Mouse (Mus musculus) left cerebral cortex, adult 8-10 months (tissue): ENCODE measurements around the gene Uba52. TPM values are rescaled to one million over a fixed set of nuclear protein-coding genes. Genes with fewer than 3 reads are reported as not detected.

Source experiments
- DNase-seq, 2 experiments: peaks; one replicate each; pipeline ENCODE4 v3.0.0; 2022; ENCODE audit warnings: low spot score in 2 of 2
- total RNA-seq, 4 experiments: library from RNA; stranded (reverse); gene quantifications; 2 replicates each; pipeline ENCODE4 v1.2.4; 2022

Uba52 gene
- total RNA-seq, result 1,000 to 10,000 TPM in 1 of 4 experiments, 100 to 1,000 TPM in 3; 847 to 1,003 (median 930) TPM

DNA sequence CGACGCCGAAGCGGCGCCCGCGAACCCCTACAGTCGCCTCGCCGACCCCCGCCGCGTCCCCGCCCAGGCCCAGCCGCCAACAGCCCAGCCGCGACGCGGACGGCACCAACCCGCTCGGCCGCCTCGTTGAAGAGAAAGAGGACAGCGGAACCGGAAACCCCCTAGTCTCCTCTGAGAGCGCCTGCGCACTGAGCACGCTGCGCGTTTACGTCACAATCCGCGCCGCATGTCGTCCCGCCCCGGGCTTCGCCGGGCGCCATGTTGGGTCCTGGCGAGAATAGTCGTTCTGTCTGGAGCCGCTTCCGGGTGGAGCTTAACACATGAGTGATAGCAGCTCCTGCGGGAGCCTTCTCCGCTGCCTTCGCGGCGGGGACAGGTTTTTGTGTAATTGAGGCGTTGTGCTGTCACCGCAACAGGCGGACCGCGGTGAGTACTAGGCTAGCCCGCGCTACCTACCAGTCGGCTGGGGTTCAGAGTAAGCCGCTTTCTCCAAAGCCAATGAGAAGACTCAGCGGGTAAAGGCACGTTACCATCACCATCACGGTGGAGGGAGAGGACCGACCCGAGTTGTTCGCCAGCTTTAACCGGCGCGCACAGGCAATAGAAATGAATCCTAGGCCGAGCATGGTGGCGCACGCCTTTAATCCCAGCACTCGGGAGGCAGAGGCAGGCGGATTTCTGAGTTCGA, at the start of gene Uba52:
Uba52 (minus strand) TSS at position 574 of the 688 bp plus-strand sequence.
- DNase-seq, result peak; percentile 93 to 96

DNA sequence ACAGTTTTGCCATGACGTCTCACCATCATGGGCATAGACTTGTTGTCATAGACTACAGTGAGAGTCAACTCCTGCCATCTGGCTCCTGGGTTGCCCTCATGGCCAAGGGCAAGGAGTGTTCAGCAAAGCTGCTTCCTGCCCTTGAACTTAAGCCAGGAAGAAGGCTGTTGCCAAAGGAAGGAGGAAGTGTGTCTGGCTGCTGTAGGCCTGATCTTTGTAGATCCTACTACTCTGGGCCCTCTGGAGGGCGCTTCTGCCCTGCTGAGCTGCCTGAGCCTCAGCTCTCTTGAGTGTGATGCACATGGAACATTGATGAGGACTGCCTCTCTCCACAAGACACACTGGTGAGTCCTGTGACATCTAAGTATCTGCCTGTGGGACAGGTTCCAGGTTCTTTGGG, 49.5 kb upstream of the Uba52 start:
- no peak for DNase-seq

DNA sequence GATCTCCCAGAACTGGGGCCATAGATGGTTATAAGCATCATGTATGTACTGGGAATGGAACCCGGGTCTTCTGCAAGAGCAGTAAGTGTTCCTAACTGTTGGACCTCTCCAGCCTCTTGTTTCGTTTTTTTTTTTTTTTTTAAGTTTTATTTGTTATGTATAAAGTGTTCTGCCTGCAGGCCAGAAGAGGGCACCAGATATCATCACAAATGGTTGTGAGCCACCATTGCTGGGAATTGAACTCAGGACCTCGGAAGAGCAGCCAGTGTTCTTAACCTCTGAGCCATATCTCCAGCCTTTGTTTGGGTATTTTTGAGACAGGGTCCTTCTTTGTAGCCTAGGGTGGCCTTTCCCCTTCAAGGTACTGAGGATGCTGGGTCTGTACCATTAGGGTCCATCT, 48.4 kb upstream of the Uba52 start:
- DNase-seq, result no peak

DNA sequence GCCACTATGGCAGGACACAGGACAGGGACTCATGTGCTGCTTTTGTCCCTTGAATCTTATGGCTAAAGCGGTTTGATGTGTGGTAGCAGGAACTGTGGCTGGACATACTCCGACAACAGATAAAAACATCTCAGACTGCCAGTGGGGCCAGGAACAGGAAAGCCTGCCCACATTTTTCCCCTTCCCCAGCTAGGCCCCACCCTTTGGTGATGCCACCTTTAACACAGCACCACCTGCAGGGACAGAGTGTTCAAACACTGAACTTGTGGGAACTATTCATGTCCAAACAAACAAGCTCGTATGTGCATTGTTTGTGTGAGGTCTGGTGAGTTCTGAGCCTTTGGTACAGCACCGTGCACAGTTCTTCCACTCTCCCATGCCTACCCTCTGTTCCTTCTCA, 47.7 kb upstream of the Uba52 start:
- DNase-seq, result no peak

DNA sequence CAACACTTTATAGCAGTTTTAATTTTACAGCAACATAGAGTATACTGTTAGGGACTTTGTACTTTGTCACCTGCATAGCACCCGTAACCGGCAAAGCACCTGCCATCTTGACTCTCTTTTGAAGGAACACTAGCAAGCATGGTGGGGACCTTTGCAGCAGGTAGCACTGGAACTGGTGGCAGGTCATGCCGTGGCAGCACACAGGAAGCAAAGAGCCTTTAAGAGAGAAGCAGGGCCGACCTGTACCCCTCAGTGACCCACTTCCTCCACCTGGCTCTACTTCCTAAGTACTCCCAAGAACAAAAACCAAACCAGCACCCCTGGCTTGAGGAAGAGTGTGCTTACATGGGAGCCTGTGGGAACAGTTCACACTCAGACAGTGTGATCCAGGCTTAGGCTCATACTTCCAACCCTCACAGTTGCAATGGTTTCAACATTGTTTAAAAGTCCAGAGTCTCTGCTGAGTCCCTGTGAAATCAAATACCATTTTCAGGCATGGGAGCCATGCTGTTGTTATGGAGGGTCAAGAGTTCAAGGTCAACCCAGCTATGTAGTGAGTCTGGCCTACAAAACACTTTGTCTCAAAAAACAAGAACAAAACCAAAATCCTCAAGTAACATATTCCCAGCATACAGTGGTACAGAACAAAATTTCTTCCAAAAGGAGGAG, 44.6 kb upstream of the Uba52 start:
- no peak for DNase-seq

DNA sequence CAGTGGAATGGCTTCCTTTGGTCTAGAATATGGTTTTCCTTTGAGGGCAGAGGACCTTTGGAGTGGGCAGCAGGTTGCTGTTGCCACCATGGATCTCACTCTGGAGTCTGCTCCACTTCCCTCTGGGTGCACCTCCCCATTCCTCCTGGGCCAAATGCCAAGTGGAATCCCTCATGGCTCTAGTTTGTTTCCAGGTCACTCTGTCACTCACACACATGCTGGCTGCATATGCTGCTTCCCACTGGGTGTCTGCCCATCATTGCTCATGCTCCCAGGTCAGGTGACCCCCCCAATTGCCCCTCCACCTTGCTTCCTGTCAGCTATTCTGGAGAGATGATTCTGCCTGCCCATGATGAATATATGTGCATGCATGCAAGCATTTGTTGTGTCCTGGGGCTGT, 43.1 kb upstream of the Uba52 start:
- DNase-seq, result no peak

DNA sequence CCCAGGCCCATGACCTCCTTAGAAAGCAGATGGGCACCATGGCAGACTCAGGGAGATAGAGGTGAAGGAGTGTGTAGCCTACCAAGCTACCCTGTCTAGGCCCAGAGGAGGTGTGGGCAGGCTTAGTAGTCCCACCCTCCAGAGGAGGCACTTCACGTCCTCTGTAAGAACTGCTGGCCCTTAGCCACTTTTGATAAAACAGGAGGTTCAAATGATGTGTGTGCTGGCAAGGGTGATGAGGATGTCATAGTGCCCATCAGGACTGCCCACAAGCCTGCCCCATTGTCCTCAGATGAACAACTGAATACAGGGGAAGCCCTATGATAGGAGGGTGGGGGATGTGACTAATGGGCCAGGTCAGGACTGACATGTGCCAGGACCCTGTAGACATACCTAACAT, 42.2 kb upstream of the Uba52 start:
- DNase-seq, result no peak

DNA sequence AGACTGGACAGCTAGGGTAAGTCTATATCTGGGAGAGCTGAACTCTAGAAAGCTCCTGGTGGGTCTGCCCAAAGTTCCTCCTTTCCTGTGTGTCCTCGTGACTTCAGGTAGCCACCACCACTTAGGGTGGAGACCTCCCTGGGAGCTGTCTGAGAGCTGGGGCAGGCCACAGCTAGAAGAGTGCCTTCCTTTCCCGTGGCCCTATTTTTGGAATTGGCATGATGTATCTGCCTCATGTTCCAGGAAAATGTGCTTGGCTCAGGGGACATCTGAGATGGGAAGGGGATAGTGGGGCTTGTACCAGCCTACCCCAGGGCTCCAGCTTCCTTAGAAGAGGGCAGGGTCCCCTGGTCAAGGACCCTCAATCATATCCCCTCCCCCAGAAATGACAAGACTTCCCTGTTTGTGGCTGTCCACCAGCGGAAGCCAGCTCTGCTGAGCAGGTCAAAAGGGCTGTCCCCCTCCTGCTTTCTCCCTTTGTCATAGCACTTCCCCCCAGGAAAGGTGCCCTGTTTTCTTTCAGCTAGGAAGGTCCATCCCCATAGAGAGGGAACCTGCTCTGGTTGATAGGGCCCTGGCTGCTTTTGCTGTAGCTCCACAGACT, 41.1 kb upstream of the Uba52 start:
- no peak for DNase-seq

DNA sequence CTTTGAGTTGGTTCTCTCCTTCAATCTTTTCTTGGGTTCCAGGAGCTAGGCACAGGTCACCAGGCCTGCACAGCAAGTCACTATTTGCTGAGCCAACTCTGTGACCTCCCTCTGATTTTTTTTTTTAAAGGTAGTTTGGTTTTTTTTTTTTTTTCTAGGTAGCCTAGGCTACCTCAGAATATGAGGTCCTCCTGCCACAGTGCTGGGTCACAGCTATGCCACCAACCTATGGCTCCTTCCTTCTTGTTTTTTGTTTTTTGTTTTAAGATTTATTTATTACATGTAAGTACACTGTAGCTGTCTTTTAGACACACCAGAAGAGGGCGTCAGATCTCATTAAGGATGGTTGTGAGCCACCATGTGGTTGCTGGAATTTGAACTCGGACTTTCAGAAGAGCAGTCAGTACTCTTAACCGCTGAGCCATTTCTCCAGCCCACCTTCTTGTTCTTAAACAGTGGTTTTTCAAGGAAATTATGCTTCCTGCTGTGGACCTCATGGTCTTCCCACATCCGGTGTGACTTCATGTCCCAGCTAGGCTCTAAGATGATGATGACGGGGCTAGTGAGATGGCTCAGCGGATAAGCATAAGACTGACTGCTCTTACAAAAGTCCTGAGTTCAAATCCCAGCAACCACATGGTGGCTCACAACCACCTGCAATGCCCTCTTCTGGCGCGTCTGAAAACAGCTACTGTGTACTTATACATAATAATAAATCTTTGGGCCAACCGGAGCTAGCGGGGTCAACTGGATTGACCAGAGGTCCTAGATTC, 39.0 kb upstream of the Uba52 start:
- DNase-seq, result no peak

DNA sequence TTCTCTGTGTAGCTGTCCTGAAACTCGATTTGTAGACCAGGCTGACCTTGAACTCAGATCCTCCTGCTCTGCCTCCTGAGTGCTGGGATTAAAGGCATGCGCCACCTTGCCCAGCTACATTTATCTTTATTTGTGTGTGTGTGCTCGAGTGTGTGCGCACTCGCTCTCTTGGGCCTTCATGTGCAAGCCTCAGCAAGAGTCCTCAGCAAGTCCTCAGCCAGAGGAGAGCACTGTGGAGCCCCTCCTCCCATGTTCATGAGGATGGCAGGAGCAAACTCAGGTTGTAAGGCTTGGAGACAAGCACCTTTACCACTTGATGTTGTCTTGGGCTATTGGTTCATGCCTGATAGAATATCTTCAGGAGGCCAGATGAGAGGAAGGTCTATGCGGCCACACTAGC, 37.2 kb upstream of the Uba52 start:
- DNase-seq, result no peak

DNA sequence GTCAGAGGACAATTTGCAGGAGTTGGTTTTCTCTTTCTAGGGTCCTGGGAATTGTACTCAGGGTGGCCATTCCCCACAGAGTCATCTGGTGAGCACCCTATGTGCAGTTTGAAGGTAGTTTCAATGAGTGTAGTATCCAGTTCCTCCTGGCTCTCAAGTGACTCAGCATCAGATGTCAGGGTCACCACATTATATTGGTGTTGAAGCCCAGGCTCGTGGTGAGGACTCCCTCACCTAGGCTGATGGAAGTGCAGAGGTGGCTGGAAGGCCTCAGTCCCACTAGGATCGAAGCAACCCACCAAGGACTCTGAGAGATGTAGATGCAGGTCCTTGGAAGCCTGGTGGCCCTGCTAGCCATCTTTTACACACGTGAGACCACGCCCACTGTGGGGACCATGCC, 35.8 kb upstream of the Uba52 start:
- DNase-seq, result no peak

DNA sequence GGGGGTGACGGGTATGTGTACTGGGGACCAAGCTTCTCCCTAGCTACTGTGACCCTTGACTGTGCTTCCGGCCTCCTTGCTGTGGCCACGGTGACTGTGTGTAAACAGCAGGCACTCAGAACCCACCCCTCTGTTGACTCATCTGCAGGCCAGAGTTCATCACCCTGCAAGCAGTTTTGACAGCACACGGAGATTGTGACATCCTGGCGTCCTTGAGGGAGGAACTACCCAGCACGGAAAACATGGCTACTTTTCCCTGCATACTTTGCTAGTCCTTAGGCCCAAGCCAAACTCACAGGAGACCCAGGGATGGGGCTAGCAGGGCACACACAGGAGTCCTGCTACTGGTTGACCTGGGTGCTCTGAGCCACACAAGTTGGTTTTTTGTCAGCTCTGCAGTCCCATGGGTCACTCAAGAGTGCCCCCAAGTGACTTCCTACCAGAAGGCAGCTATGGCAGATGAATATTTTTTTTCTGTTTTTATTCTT, 33.6 kb upstream of the Uba52 start:
- DNase-seq, result no peak

DNA sequence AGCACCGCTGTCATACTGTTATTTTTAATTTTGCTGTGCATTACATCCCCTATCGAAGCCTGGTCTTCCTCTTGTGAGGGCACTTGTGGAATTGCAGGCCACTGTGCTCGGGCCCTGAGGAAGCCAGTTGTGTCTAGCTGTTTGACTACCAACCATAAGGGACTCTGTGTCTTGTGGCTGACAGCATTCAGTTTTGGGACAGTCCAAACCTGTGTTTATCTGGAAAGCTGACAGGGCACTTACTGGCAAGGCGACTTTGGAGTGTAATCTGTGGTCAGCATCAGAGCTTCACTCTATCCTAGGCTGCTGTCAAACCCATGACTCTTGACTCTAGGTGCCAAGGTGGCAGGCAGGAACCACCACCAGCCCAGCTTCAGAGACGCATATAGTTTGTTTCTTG, 30.5 kb upstream of the Uba52 start:
- DNase-seq, result no peak

DNA sequence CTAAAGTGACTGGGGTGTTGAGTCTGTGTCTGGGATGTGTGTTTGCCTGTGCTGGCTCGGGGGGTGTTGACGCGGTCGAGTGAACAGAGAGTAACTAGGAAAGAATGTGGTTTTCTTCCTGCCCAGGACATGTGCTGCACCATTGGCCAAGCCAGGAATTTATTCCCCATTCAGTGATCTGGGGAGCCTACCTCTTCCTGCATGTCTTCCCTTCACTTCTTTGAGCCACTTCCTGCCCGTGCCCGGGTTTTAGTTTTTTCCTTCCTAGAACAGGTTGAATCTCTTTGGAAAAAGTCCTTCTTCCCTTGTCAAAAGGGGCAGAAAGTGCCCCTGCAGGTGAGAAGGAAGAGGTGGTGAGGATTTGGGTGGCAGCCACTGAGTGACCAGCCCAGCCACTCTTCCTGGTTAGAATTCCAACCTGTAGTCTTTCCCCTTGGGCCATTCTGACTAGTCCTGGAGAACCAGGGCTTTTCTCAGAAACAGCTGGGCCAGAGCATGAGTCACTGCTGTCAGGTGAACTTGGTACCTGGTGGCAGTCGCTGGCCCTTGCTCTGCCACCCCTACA, 30.0 kb upstream of the Uba52 start:
- no peak for DNase-seq

DNA sequence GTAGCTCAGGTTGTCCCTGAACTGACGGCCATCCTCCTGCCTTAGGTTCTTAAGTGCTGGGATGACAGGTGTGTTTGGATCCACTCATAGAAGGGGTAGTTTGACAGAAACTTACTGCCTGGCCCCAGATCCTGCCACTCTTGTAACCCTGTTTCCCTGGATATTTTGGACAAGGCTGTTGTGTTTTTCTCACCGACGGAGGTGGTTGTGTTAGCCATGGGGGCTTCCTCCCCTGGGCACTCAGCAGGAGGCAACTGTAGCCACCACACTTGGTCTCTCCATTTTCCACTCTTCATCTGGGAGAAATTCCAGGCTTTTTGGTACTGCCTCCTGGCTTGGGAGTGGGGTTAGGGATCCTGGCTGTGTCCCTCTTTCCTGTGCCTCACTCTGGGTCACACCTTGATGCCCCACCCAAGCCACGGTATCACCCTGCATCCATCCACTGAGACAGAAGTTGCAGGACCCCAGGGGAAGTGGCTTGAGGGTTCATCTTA, 29.5 kb upstream of the Uba52 start:
- no peak for DNase-seq

DNA sequence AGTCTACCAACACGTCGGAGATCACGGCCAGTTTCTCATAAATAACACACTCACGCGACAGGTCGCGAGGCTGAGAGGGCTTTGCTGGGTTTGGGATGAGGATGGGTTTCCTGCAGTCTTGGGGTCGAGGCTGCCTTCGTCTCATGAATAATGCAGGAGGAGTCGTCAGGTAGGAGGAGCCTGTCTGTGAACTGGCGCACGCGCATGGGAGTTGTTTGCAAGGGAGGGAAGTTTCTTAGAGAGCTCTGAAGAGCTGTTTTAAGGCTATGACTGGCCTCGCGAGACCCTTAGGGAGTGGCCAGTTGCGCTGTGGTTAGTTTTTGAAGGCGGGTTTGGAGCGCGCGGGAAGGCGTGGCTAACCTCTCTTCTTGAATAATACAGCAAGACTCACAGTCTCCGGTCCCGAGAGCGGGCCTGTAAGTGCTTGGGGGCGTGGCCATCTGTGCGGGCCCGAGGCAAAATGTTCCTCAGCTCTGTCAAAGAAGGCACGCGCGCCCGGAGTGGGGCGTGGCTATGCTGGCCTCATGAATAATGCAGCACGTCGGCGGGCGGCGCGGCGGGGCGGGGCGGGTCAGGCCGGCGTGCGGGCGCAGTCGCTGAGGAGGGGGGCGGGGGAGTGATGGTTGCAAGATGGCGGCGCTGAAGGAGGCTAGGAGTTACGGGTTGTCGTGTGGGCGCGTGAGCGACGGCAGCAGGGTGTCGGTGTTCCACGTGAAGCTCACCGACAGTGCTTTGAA, 28.6 kb upstream of the Uba52 start, which contains the start of gene Ell:
Ell (plus strand) TSS at position 381 of the 737 bp plus-strand sequence.
- peak; percentile 99 to 100 for DNase-seq

DNA sequence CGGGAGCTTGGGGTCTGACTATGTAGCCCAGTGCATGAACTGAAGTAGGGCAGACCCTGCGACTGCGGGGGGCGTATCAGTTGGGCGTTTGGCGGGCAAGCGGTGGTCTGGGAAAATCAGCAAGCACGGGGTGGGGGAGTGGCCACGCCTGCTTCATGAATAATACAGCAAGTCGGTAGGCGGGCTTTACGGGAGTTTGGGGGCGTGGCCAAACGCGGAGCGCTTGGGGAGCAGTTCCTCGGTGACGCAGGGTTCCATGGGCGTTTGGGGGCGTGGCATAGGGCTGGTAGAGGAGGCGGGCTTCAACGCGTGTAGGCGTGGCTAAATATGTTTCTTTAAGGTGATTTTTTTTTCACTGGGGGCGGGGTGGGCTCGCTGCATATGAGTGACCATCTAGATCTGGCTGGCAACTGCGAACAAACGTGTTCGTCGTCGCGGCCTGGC, 28.1 kb upstream of the Uba52 start:
- DNase-seq, result peak; percentile 97 to 99

DNA sequence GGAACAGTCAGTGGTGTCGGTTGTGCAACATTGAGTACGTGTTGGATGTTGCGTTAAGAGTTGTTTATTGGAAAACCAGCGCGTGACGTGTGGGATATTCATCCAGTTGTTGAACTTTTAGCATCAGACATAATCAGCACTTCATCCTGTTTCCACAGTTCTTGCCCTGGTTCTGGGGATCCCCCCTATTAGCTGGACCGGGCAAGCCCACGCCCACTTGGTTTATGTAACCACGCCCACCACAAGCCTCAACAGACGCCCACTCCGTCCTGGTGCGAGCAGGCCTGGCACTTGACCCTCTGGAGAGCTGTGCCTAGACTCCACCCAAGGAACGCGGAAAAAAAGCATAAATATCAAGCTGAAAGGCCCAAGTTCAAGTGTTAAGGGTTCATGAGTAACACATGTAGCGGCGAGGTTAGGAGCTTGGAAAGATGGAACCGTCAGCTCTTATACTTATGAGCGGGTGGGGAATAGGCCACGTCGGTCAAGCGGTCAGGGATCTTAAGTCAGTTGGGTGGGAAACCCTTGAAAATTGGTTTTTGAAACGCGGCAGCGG, 27.5 kb upstream of the Uba52 start:
- DNase-seq, result no peak

DNA sequence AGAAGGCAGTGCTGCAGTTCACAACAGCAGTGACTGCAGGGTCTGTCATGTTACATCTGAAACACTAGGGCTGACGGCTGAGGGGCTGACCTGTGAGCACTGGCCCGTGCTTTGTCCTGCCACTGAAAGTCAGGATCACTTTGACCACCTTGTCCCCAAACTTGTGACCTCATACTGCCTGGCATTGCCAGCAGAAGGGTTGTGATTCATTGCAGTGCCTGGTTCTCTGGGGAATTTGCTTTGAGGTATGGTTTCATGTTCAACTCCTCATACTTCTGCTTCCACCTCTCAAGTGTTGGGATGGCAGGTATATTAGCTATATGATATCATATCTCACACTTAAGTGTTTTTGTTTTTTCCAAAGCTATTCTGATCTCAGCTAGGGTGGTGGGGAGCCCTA, 25.1 kb upstream of the Uba52 start:
- no peak for DNase-seq

DNA sequence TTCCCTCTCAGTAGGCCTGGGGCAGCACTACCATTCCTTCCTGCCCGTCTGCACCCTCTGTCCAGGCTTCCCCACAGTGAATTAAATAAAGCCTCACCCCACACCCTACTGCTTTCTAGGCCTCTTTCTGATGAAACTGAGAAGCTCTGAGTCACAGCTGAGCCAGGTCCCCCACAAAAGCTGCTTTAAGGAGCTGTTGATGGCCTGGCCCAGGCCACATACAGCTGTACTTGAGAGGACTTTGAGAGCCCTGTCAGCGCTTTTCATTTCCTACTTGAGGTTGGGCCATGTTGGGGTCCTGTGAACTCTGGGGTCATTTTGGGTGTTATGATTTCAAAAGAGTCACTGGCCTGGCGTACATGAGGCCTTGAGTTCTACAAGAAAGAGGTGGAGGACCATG, 24.6 kb upstream of the Uba52 start:
- no peak for DNase-seq
